Mouse (Mus musculus) thymus, postnatal 14 days (tissue): ENCODE measurements around the gene Tubb5.

Experiments
- DNase-seq: peaks from one replicate; pipeline ENCODE4 v3.0.0; 2021

Gene Tubb5

DNA sequence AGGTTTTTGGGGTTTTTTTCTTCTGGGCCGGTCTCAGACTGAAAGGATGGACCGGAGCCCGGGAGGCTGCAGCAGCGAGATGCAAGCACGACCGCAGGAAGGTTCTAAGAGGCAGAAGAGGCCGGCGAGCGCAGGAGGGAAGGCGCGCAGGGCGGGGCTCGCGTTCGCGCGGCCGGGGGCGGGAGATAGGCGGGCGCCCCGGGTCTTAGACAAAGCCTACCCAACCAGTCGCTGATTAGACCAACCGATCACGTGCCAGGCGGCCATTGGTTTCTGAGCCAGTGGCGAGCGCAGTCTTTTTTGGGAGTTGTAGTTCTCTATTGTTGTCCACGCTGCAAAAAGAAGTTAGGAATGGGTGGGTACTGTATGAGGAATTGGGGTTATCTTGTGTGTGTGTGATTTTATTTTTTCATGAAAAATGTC lies at the start of gene Tubb5:
Tubb5 (minus strand) TSS at position 185 of the 423 bp plus-strand sequence.
- peak; percentile 98 for DNase-seq

DNA sequence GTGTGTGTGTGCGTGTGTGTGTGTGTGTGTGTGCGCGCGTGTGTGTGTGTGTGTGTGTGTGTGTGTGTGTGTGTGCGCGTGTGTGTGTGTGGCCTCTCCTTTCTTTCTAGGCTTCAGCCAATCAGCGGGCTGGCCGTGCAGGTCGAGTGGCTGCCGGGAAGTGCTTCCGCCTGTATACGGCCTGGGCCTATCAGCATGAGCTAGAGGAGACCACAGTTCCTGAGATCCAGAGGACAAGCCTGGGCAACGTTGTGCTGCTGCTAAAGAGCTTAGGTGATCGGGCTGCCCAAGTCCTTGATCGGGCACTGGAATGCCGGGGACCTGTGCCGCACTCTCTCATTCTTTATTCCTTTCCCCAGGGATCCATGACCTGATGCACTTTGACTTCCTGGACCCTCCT lies 49.6 kb upstream of the Tubb5 start:
- no peak for DNase-seq

- DNase-seq, result no peak
Measured at GRCm38 (mm10) chr17:35883777-35884176, 45.7 kb upstream of the Tubb5 start.

DNA sequence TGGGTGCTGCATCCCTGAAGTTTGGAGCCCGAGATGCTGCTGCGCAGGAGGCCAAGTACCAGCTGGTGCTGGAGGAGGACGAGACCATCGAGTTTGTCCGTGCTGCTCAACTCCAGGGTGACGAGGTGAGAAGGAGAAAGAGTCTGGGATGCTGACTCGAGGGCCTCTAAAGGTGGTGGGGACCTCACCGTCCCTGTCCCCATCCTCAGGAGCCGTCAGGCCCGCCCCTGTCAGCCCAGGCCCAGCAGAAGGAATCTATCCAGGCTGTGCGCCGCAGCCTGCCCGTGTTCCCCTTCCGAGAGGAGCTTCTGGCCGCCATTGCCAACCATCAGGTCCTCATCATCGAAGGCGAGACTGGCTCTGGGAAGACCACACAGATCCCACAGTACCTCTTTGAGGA lies 44.8 kb upstream of the Tubb5 start:
- no peak for DNase-seq

DNA sequence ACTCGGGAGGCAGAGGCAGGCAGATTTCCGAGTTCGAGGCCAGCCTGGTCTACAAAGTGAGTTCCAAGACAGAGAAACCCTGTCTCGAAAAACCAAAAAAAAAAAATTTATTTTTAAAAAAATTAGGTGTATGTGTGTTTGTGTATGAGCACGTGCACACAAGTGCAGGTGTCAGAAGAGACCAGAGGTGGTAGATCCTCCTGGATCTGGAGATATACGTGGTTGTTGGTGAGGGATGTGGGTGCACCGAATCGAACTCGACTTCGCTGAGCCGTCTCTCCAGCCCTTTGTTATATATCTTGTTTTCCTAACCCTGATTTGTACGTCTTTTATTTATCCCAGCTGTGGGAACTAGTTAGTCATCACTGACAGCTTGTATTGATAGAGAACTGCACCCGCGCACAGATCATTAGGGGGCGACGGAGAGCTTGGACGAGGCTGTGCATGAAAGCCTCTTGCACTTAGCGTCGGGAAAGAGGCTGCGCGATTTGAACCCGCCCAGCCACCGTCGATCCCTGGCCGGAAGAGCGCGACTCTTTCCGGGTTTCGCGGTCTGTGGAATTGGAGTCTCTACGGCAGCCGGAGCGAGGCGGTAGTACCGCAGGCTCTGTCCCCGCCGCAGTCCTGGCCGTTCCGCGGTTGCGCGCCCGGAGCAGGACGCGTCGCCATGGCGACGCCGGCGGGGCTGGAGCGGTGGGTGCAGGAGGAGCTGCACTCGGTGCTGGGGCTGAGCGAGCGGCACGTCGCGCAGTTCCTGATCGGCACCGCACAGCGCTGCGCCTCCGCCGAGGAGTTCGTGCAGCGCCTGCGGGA lies 41.3 kb upstream of the Tubb5 start, which contains the start of gene Dhx16:
Dhx16 (plus strand) TSS at position 575 of the 813 bp plus-strand sequence.
- peak; percentile 97 for DNase-seq

- DNase-seq, result no peak
Measured at GRCm38 (mm10) chr17:35874721-35875120, 36.6 kb upstream of the Tubb5 start.

DNA sequence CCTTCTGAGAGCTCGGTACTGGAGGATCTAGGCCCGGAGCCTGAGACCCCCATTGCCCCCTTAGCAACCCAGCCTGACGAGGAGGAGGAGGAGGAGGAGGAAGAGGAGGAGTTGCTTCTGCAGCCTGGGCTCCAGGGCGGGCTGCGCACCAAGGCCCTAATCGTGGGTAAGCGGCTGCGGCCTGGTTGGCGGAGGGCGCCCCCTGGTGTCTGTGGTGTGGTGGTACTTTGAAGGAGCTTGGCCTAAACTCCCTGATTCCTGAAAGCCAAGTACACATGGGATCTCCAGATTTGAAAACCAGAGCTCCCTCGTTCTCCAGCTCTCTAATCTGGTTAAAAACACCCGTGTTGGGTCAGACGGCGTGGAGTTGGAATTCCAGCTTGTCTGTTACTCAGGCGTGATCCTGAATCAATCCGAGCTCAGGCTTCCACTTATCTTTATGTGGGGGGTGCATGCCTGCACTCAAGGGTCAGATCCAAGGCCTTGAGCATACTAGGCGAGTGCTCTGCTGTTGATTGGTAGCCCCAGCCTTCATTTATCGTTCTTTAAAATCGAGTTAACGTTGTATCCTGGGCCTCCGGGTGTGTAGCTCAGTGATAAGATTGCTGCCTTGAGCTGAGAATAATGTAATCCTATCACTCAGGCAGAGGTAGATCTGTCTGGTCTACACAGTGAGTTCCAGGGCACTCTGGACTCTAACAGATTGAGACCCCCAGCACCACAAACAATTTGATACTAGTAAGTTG lies 35.8 kb upstream of the Tubb5 start:
- peak; percentile 91 for DNase-seq

DNA sequence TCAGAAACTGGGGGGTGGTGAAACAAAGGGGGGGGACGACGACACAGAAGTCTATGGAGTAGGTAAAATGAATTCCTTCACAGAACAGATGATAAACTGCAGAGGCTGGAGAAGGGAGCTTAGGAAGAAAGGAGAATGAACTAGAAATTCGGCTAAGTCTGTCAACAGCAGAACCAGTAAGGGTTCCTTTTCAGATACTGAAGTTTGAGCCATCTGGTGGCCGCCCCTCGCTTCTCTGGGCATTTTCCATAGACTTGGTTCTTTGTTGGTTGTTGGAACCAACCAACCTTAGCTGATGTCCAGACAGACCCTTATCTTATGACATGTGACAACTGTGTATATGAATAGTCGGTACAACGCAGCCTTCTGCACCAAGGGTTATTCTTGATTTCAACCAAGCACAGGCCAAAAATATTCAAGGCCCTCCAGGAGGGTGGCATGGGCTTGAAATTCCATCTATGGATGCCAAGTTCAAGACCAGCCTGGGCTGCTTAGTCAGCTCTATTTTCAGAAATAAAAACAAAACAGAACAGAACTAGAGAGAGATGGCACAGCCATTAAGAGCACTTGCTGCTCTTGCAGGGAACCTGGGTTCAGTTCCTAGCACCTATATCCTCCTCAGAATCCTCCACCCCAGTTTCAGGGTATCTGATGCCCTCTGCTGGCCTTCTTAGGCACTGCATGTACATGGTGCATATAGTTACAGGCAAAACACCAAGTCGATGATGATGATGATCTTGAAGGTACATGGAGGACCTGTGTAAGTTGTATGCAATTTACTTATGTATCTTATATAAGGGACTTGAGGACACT lies 33.0 kb upstream of the Tubb5 start:
- DNase-seq, result peak; percentile 66

DNA sequence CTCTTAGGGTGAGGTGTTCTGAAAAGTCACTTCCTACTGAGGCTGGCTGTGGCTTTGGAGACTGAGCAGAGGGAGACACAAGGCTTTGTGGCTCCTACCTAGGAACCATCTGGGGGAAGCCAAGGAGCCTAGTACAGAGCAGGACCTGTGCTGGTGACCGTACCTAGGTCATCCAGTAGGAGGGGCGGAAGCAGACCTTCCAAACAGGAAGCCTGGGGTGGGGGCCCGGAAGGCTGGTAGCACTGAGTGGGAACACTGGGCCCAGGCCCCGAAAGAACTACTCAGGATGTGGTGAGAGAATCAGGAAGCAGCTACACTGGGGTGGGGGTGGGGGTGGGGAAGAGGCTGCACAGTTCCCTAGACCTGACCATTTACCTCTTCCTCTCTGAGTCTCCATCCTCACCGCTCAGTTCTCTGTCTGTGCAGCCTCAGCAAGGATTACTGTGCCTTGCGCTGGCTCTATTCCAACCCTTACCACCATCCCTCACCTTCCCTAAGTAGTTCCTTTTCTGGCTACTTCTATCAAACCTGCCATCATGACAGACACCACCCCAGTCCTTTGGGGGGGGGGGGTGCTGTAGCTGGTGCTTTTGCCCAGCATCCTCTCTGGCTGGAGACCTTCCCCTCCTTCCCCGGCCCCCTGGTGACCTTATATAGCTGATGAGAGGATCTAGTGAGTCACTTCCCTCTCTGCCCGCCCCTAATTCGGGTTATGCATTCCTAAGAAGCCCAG lies 32.2 kb upstream of the Tubb5 start:
- DNase-seq, result peak; percentile 92

DNA sequence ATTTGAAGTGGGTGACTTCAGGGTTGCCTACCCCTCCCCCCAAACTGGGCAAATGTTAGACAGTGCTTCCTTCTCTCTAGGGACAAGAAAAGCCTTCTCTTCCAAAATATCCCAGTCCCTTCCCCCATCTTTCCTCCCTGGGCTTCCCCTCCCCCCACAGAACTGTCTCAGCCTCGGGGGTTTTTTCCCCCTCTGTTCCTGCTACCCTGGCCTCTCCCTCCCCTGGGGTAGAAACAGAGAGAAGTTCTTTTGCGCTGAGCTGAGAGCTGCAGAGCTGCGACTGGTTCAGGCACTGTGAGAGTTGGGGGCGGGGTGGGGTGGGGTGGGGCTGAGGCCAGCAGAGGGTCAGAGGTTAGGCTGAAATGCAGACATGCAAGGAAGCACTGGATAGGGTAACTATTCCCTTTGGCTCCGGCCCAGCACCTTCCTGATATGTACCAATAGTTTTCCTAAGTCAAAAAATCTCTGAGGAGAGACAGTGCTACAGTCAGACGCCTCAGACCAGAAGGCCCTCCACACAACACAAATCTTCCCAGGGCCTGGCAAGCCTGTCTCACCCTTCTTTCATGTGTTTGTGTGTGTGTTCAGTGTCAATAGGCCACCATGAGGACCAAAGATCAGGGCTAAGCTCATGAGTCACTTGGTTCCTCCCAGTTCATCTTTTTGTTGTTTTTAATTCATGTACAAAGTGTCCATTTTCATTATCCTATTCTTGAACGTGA lies 31.4 kb upstream of the Tubb5 start:
- peak; percentile 64 for DNase-seq

DNA sequence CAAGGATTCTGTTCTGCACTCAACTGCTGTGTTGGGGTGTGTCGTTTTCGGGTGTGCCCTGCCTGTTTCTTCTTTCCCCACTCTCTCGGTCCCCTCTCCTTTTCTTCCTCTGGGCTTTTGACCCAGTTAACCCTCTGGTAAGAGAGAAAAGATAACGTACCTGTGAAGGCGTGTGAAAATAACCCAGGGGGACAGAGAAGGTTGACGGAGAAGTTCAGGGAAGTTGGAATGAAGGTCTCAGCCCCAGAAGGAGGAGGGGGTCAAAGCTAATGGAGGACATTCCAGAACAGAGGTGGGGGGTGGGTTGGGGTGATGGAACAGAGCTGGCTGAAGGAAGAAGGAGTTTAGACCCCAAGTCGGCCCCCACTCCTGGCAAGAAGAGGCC lies 30.8 kb upstream of the Tubb5 start:
- DNase-seq, result peak; percentile 21

DNA sequence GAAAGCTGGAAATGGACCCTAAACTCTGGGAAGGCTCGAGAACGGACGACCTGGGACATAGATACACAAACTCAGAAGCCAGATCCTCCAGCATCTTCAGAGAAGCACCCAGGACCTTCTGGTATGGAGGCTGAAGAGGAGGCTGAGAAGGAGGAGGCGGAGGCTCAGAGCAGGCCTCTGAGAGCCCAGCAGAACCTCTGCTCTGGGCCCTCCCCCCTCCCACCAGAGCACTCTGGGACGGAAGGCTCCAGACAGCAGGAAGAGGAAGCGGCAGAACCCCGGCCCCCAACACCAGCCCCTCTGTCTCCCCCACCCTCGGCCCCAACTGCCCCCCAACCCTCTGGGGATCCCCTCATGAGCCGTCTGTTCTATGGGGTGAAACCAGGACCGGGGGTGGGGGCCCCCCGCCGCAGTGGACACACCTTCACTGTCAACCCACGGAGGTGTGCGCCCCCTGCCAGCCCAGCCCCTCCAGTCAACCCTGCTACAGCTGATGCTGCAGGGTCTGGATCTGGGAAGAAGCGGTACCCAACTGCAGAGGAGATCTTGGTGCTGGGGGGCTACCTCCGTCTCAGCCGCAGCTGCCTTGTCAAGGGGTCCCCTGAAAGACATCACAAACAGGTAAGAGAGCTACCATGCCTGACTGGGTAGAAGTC lies 30.2 kb upstream of the Tubb5 start:
- peak; percentile 78 for DNase-seq

- peak; percentile 78 for DNase-seq
Measured at GRCm38 (mm10) chr17:35866911-35867890, 29.1 kb upstream of the Tubb5 start.

GRCm38 (mm10) chr17:35866281-35866831 lies 28.2 kb upstream of the Tubb5 start:
- peak; percentile 66 for DNase-seq

DNA sequence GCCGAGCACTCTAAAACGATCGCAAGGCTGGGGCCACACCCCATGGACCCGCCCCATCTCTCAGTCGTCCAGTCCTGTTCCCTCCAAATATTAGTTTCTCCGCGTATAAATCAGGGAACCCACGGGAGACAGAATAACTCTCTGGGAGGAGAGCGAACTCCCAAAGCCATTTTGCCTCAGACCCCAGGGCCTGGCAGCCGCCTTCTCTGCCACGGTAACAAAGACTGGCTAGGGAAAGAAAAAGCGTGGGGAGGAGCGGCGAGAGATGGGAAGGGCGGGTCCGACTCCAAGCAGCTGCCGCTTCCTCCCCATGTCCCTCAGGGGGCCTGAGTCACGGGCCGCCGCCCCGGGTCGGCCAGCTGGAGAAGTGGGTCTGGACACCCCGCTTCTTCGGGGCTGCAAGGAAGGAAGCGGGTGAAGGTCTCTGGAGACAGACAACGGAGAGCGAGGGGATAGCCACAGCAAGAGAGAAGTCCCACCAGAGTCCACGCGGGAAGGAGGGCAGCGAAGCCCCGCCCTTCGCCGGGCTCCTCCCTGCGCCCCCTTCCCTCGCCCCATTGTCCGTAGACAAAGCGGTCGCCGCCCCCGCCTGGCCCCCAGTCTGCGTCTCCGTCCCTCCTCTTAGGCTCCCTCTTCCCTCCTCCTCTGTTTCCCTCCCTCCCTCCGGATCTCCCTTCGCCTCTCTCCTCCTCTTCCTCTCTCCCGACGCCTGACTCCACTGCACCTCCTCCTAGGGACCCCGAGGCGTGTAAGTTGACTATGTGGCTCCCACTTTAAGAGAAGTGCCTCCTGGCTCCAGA lies 27.6 kb upstream of the Tubb5 start, which contains the start of gene Ppp1r18:
Ppp1r18 (plus strand) TSS at position 113 of the 800 bp plus-strand sequence.
- peak; percentile 60 for DNase-seq

DNA sequence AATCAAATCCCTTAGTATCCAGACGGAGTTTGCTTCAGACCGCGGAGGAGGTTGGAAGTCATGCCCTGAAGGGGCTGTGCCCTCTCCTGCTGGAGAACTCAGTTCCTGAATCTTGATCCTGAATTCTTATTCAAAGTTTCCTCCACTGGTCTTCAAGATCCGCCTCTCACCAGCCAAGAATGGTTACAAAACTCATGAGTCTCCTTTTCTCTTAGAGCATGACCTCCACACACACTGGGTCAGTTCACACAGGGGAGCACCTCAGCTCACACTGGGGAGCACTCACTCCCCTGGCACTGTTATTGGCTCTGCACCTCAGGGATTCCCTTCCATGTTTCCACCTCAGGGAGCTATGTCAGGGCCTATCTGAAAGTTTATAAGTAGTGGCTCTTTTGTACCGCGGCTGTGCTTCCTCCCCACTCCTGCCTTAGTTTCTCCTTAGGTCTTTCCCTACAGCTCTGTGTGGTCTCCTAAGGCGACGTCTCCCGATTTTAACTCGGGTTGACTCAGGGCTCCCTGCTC lies 26.8 kb upstream of the Tubb5 start:
- DNase-seq, result no peak

DNA sequence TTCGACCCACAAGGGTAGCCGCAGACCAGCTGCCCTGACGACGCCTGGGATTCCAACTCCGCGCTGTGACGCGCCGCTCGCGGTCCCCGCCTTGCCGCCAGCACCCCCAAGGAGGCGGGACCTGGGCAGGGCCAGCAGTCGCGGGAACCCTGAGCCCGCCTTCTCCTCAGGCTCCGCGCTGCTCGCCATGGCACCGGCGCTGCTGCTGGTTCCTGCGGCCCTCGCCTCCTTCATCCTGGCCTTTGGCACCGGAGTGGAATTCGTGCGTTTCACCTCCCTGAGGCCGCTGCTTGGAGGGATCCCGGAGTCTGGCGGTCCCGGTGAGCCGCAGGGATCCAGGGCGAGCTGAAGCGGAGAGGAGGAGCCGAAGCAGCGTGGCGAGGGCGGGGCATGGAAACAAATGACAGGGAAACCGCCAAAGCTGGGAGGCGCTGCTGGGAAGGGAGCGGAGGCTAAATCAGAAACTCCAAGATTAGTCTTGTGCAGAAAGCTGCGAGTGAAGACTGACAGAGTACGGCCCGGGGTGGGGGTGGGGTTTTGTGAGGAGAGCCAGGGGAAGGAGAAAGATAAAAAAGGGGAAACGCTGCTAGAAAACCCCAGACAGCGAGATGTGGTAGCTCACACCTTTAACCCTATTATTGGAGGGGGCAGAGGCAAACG lies 23.2 kb upstream of the Tubb5 start, which contains the start of gene Nrm:
Nrm (plus strand) TSS at position 121 of the 660 bp plus-strand sequence.
- DNase-seq, result peak; percentile 87

- DNase-seq, result no peak
Measured at GRCm38 (mm10) chr17:35860831-35861197, 22.7 kb upstream of the Tubb5 start.
